ENCODE assay signal across 8 mouse cellular contexts in the genomic region with DNA sequence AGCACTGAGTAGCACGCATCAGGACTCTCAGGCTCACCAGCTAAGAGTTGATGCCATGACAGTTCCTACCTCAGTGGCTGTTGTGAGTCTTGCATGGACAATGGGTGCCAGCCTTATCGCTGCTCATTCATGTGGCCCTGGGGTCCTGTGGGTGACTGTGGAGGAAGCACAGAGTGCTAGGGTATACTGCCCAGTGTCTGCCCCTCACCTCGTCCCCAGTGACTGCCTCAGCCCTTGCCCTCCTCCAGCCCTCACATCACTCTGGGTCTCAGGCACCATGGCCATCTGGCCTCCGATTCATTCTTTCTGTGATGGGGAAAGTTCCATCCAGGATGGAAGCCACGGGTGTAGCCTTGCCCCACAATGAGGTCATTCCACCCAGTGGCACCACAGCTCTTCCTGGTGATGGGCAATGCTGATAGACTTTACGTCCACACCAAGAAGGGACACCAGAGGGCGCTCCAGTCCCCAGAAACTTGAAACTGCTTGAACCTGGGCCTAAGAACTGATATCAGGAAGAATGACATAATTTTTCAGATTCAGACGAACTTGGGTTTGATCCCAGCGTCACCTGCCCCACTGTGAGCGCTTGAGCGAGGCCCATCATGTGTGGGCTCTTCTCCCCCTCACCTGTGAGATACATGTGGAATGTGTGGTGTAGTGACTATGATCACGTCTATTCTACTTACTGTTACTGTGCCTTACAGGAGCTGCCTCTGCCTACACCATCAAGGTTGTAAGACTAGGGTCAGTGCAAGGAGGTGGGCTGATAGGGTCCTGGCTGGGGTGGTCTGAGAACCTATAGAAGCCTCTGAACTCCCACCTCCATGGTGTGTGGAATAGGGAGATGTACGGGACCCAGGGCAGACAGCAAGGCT. TPM values are rescaled to one million over a fixed set of nuclear protein-coding genes. Genes with fewer than 3 reads are reported as not detected.
DNase-seq lines count a peak whose midpoint lies in the region; ATAC-seq and TF ChIP-seq lines count a peak whose summit lies in the region.

No protein-coding gene starts in this region.

- peak; percentile 86 for TF ChIP-seq CTCF in brain, embryonic 14.5 days (IDR thresholded peaks at IDR 0.05; ENCODE audit: borderline replicate concordance, extremely low read depth, insufficient read depth, insufficient read length)

- DNase-seq in ES-CJ7 (ENCODE audit: low read depth, low spot score) = peak; percentile 62
- peak; percentile 78 for DNase-seq in brain, embryonic 14.5 days (ENCODE audit: low read depth)
- peak; percentile 85 for DNase-seq in heart, postnatal 4 days
- peak; percentile 56 to 91 for DNase-seq in layer of hippocampus, adult 18-20 months (ENCODE audit: low spot score in 2 of 2)
- peak; percentile 88 for DNase-seq in lung, postnatal 14 days
- DNase-seq in retina, embryonic 14.5 days (ENCODE audit: low spot score) = peak; percentile 91
- peak; percentile 67 to 78 for DNase-seq in thymus, postnatal 36 days

- TF ChIP-seq POLR2A in brain, embryonic 14.5 days (IDR thresholded peaks at IDR 0.05; ENCODE audit: borderline replicate concordance, extremely low read depth, insufficient read depth, insufficient read length, poor library complexity, severe bottlenecking) = no peak

- peak; percentile 77 for ATAC-seq in erythroid progenitor cell, adult 5-6 weeks (replicated peaks; ENCODE audit: low FRiP score, poor library complexity, severe bottlenecking)

RNA-seq across cellular contexts. Expression of gene Gsn, which starts 32.8 kb away (rescaled TPM):
- 21.6 and 26.6 TPM in 2 replicates for polyA plus RNA-seq in brain, embryonic 14.5 days (2012; rRNA removed)
- total RNA-seq in erythroid progenitor cell, adult 5-6 weeks (2015; ENCODE audit: low replicate concordance) = 5.9 and 10.1 TPM in 2 replicates
- 6.7 and 15.5 TPM in 2 replicates for total RNA-seq in erythroid progenitor cell, adult 5-6 weeks (2017; ENCODE audit: low replicate concordance)
- total RNA-seq in heart, postnatal 4 days (2021) = 100 to 1,000 TPM; 164 to 171 TPM
- 10 to 100 TPM; 45.0 to 49.4 TPM for total RNA-seq in layer of hippocampus, adult 18-20 months (2021)

RNA-seq across cellular contexts. Expression of gene Stom, which starts 47.8 kb away (rescaled TPM):
- polyA plus RNA-seq in brain, embryonic 14.5 days (2012; rRNA removed) = 8.2 and 11.6 TPM in 2 replicates
- 563 and 590 TPM in 2 replicates for total RNA-seq in erythroid progenitor cell, adult 5-6 weeks (2015; ENCODE audit: low replicate concordance)
- total RNA-seq in erythroid progenitor cell, adult 5-6 weeks (2017; ENCODE audit: low replicate concordance) = 638 and 692 TPM in 2 replicates
- total RNA-seq in heart, postnatal 4 days (2021) = 10 to 100 TPM; 48.1 to 52.2 TPM
- 10 to 100 TPM in 1 of 2 experiments, 1 to 10 TPM in 1; 8.3 to 10.2 TPM for total RNA-seq in layer of hippocampus, adult 18-20 months (2021)

Comparison
In these comparisons a context has a peak if more than half of its experiments do, and no peak if none do; other contexts are left out.
1. Peak in every context shown above with its lines: DNase-seq and ATAC-seq.
2. RNA of gene Stom, which starts 47.8 kb away (total RNA-seq): 563 to 692 TPM in erythroid progenitor cell, adult 5-6 weeks; 48.1 to 52.2 TPM in heart, postnatal 4 days and 8.3 to 10.2 TPM in layer of hippocampus, adult 18-20 months; every median in the first group is over 10 times any median in the second.